Mouse (Mus musculus) spleen, adult 2 months (tissue): ENCODE data around the gene Shtn1. TPM values are rescaled to one million over a fixed set of nuclear protein-coding genes. Genes with fewer than 3 reads are reported as not detected.

Experiments
- DNase-seq, 2 experiments: peaks; one replicate each; pipeline versions ENCODE4 v3.0.0 to v3.0.0-alpha.2; 2012 to 2021; ENCODE audit warnings: low spot score in 2 of 2, low read depth in 1 of 2
- H3K27ac ChIP-seq: fragments of 200-500 bp; 2 replicates; pipeline ENCODE4 v1.5.1; 2012; ENCODE audit warnings: low read length, inconsistent platforms; ENCODE audit not compliant: insufficient read depth
- H3K27me3 ChIP-seq: fragments of 200-500 bp; 2 replicates; pipeline ENCODE4 v1.6.1; 2012; ENCODE audit warnings: mild to moderate bottlenecking, moderate library complexity, low read length, inconsistent platforms; ENCODE audit not compliant: control insufficient read depth, insufficient read depth
- H3K36me3 ChIP-seq: fragments of 200-500 bp; 2 replicates; pipeline ENCODE4 v1.6.1; 2012; ENCODE audit warnings: mild to moderate bottlenecking, low read length, inconsistent platforms; ENCODE audit not compliant: control insufficient read depth, insufficient read depth
- H3K4me1 ChIP-seq: fragments of 200-500 bp; 2 replicates; pipeline ENCODE4 v1.6.1; 2011; ENCODE audit warnings: inconsistent platforms; ENCODE audit not compliant: control insufficient read depth, insufficient read depth, insufficient read length
- H3K4me3 ChIP-seq: fragments of 200-500 bp; 2 replicates; pipeline ENCODE4 v1.5.1; 2011; ENCODE audit warnings: mild to moderate bottlenecking, inconsistent platforms; ENCODE audit not compliant: insufficient read depth, insufficient read length; ENCODE audit errors: extremely low read depth
- CTCF ChIP-seq: fragments of 200-500 bp; IDR thresholded peaks from 2 replicates; pipeline ENCODE4 v1.5.1; 2011; ENCODE audit warnings: mild to moderate bottlenecking, inconsistent platforms; ENCODE audit not compliant: insufficient read depth, insufficient read length, insufficient replicate concordance; ENCODE audit errors: extremely low read depth
- POLR2A ChIP-seq: fragments of 200-500 bp; IDR thresholded peaks from 2 replicates; pipeline ENCODE4 v1.6.1; 2011; ENCODE audit warnings: low read depth, low read length, inconsistent platforms
- WGBS: fragments of 180-500 bp; shearing (Covaris S2); methylation state at CpG from one replicate; pipeline ENCODE4 v1.1.7; 2018; 5-methylcytosine and 5-hydroxymethylcytosine counted together
- polyA plus RNA-seq: library from polyadenylated mRNA; depleted of rRNA; stranded (reverse); fragments of >200 nt; gene quantifications from 2 replicates; pipeline ENCODE4 v1.2.3, GENCODE M21; 2012

Gene Shtn1
- polyA plus RNA-seq, 1 experiment = 1.7 TPM

DNA sequence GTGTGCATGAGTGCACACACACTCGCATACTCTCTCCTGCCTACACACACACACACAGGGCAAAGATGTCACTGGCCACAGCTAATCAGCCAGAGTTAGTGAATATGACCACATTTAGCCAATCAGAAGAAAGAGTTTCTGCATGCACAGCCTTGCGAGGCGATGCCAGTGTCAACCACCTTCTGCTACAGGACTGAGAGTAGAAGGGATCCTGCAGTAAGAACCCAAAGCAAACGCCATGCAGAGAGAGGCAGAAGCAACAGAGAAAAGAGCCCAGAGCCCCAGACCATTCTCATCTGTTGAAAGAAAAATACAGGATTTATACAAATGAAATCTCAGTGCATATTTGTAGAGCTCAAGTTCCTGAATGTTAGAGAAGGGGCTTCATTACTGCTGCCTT, 37.1 kb downstream of the Shtn1 start:
- WGBS = 87% methylated on average over 4 of the region's 4 CpGs

DNA sequence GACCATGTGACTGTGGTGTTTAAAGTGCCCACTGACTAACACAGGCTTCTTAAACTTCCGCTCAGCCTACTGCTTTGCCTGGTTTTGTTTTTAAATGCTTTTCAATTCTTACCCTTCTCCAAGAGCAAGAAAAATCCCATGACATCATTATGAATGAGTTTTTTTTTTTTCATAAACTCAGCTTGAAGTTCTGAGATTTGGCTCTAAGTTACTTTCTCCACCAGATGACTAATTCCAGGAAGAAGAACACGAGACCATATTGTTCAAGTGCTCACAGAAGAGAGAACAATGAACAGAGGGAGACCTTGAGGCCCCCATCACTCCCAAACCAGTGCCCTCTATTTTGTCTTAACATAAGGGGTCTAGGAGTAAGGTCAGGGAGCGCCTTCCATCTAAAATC, 39.1 kb downstream of the Shtn1 start:
- Histone ChIP-seq H3K27ac (no peak overlapping the region), H3K27me3 (no peaks in the 10 kb centered on the region), H3K4me1 (no peaks in the 10 kb centered on the region), H3K4me3 (no peak overlapping the region), H3K36me3 (no peaks in the 10 kb centered on the region)
- no peak for DNase-seq
- no peak for TF ChIP-seq CTCF
- TF ChIP-seq POLR2A = no peak
- 66% methylated on average over 3 of the region's 3 CpGs for WGBS

More for the DNA sequence above, 37.1 kb downstream of the Shtn1 start:
- H3K4me3 ChIP-seq = no peak overlapping the region
- no peaks in the 10 kb centered on the region for H3K4me1 ChIP-seq
- TF ChIP-seq CTCF (no peak), POLR2A (no peak)
- no peaks in the 10 kb centered on the region for H3K27me3 ChIP-seq
- no peak overlapping the region for H3K27ac ChIP-seq
- DNase-seq = no peak
- no peaks in the 10 kb centered on the region for H3K36me3 ChIP-seq

DNA sequence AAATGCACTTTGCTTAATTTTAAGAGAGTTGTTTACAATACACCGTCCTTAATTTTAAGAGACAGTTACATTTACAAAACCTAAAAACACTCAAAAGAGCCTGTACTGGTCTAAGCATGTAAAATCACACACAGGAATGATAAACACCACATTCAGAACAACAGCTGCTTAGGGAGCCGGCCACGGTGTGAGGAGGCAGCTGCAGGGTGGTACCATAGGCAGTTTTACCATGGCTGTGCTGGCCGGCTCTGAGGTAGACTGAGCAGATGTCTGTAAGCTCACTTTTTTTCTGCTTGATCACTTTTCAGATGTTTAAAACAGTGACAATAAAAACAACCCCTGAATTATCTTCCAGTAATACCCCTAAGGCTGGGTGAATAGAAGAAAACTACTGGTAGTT, 42.7 kb downstream of the Shtn1 start:
- TF ChIP-seq POLR2A = no peak
- TF ChIP-seq CTCF = no peak
- H3K36me3 ChIP-seq = no peaks in the 10 kb centered on the region
- H3K27ac ChIP-seq = no peak overlapping the region
- no peaks in the 10 kb centered on the region for H3K27me3 ChIP-seq
- 90% methylated on average over 4 of the region's 4 CpGs for WGBS
- no peak overlapping the region for H3K4me3 ChIP-seq
- DNase-seq = no peak
- H3K4me1 ChIP-seq = no peaks in the 10 kb centered on the region

DNA sequence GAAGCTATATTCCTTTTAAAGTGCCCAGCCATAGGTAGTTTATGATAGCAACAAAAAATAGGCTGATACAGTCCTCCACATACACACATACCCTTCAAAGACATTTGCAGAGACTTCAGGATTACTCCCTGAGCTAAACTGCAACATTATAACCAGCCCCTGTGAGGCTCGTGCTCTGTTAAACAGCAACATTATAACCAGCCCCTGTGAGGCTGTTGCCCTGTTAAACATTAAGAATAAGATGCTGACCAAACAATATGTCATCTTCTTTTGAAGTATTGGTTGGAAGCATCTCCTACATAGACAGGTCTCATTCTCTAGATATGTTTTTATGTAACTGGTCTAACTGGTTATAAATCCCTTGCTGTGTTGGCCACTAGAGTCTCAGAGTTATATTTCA, 45.7 kb downstream of the Shtn1 start:
- no peaks in the 10 kb centered on the region for H3K36me3 ChIP-seq
- no peaks in the 10 kb centered on the region for H3K27me3 ChIP-seq
- H3K27ac ChIP-seq = no peak overlapping the region
- 85% methylated on average over 1 of the region's 1 CpGs for WGBS
- no peak for DNase-seq
- H3K4me3 ChIP-seq = no peak overlapping the region
- TF ChIP-seq CTCF = no peak
- TF ChIP-seq POLR2A = no peak
- no peaks in the 10 kb centered on the region for H3K4me1 ChIP-seq

DNA sequence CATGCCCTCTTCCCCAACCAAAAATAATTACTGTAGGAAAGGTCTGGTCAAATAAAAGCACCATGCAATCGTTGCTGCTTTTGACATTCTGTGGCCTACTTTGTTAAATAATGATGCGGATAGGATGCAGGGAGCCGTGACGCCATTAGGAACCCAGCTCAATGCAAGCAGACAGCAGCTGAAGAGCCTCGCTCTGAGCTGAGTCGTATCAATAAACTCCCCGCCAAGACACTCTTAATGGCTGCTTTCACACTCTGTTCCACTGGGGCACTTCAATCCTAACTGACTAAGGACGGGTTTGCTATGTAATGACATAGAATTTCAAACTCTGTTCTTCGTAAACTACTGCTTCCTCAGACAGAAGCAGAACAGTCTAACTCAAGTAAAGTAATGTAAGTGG, 46.9 kb downstream of the Shtn1 start:
- DNase-seq = no peak
- Histone ChIP-seq H3K36me3 (no peaks in the 10 kb centered on the region), H3K4me1 (no peaks in the 10 kb centered on the region), H3K4me3 (no peak overlapping the region), H3K27me3 (no peaks in the 10 kb centered on the region), H3K27ac (no peak overlapping the region)
- WGBS = 87% methylated on average over 9 of the region's 9 CpGs
- TF ChIP-seq POLR2A (no peak), CTCF (no peak)

DNA sequence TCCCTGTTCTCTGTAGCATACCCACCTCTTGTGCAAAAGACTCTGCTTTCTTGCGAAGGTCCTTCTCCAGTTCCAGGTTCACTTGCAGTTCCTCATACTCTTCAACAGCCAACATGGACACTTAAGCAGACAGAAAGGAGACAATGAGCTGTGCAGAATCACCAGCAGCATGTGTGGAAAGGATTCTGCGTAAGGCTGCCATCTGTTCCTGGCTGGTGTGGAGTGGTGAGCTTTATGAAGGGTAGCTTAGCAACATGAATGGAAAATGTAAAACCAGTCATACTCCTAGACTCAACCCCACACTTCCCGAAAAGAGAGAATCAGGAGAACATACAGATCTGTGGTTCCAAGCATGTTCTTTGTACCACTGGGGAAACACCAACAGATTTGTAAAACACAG, 47.8 kb downstream of the Shtn1 start:
- H3K4me3 ChIP-seq = no peak overlapping the region
- no peaks in the 10 kb centered on the region for H3K27me3 ChIP-seq
- H3K36me3 ChIP-seq = no peaks in the 10 kb centered on the region
- no peaks in the 10 kb centered on the region for H3K4me1 ChIP-seq
- no peak overlapping the region for H3K27ac ChIP-seq
- WGBS = 87% methylated on average over 3 of the region's 3 CpGs
- DNase-seq = no peak
- TF ChIP-seq CTCF = no peak
- no peak for TF ChIP-seq POLR2A

DNA sequence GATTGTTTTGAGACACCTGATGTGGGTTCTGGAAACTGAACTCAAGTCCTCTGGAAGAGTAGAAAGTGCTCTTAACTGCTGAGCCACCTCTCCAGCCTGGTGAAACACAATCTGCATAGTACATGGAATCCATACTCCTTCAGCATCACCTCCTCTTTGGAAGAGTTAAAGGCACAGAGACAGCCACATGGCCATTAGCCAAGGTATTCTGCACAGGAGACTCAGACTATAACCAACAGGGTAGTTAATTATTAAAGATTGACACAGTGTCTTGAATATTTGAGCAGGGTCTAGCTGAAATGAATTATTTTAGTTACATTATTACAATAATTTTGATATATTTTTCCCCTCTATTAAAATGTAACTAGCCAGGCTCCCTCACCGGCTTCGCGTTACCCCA, 52.0 kb downstream of the Shtn1 start:
- DNase-seq = no peak
- TF ChIP-seq CTCF (no peak), POLR2A (no peak)
- 95% methylated on average over 3 of the region's 3 CpGs for WGBS

More for the DNA sequence above, 52.0 kb downstream of the Shtn1 start:
- Histone ChIP-seq H3K27me3 (no peaks in the 10 kb centered on the region), H3K4me3 (no peak overlapping the region), H3K27ac (no peak overlapping the region), H3K4me1 (no peaks in the 10 kb centered on the region), H3K36me3 (no peaks in the 10 kb centered on the region)
